Mouse (Mus musculus): ENCODE measurements at regions not wholly inside any gene's neighbourhood (a gene's known extent, or its start where the extent isn't known, plus 50 kb on each side); places are given as distances from the start of the nearest gene placed in this dataset.

- no peak for DNase-seq (ENCODE audit: low read depth)
These were observed 58.3 kb downstream of the Erv3 start for GRCm38 (mm10) chr2:131801212-131801611.

GRCm38 (mm10) chr2:131800126-131800894, 59.2 kb downstream of the Erv3 start:
- DNase-seq (ENCODE audit: low read depth), result no peak

- no peak for DNase-seq (ENCODE audit: low read depth)
These were observed 60.1 kb downstream of the Erv3 start for GRCm38 (mm10) chr2:131799486-131799885.

GRCm38 (mm10) chr2:131797001-131797693, 62.4 kb downstream of the Erv3 start:
- DNase-seq (ENCODE audit: low read depth), result no peak

GRCm38 (mm10) chr2:131775381-131775780, 84.2 kb downstream of the Erv3 start:
- DNase-seq (ENCODE audit: low read depth), result no peak

- no peak for DNase-seq (ENCODE audit: low read depth)
These were observed 85.9 kb downstream of the Erv3 start for GRCm38 (mm10) chr2:131773691-131774090.

GRCm38 (mm10) chr2:131772163-131772562, 87.4 kb downstream of the Erv3 start:
- no peak for DNase-seq (ENCODE audit: low read depth)

- DNase-seq (ENCODE audit: low read depth), result peak; percentile 8
These were observed 88.7 kb downstream of the Erv3 start for GRCm38 (mm10) chr2:131770852-131771251.

- no peak for DNase-seq (ENCODE audit: low read depth)
These were observed 89.8 kb downstream of the Erv3 start for GRCm38 (mm10) chr2:131769656-131770210.

- no peak for DNase-seq (ENCODE audit: low read depth)
These were observed 93.0 kb downstream of the Erv3 start for GRCm38 (mm10) chr2:131766500-131766899.

GRCm38 (mm10) chr2:131761507-131761906, 98.0 kb downstream of the Erv3 start:
- DNase-seq (ENCODE audit: low read depth), result no peak

GRCm38 (mm10) chr2:131757183-131757903, 102.2 kb downstream of the Erv3 start:
- no peak for DNase-seq (ENCODE audit: low read depth)

- no peak for DNase-seq (ENCODE audit: low read depth)
These were observed 104.4 kb downstream of the Erv3 start for GRCm38 (mm10) chr2:131755107-131755506.

- no peak for DNase-seq (ENCODE audit: low read depth)
These were observed 106.1 kb downstream of the Erv3 start for GRCm38 (mm10) chr2:131753436-131753835.

- no peak for DNase-seq (ENCODE audit: low read depth)
These were observed 108.9 kb downstream of the Erv3 start for GRCm38 (mm10) chr2:131750679-131751078.

GRCm38 (mm10) chr2:131750206-131750605, 109.3 kb downstream of the Erv3 start:
- DNase-seq (ENCODE audit: low read depth), result no peak

- no peak for DNase-seq (ENCODE audit: low read depth)
These were observed 109.8 kb downstream of the Erv3 start for GRCm38 (mm10) chr2:131749746-131750145.

GRCm38 (mm10) chr2:131748791-131749190, 110.8 kb downstream of the Erv3 start:
- no peak for DNase-seq (ENCODE audit: low read depth)

- no peak for DNase-seq (ENCODE audit: low read depth)
These were observed 111.8 kb downstream of the Erv3 start for GRCm38 (mm10) chr2:131747707-131748106.

GRCm38 (mm10) chr2:131745381-131745895, 114.1 kb downstream of the Erv3 start:
- DNase-seq (ENCODE audit: low read depth), result no peak

GRCm38 (mm10) chr2:131744957-131745356, 114.6 kb downstream of the Erv3 start:
- no peak for DNase-seq (ENCODE audit: low read depth)

GRCm38 (mm10) chr2:131740456-131740855, 119.1 kb downstream of the Erv3 start:
- no peak for DNase-seq (ENCODE audit: low read depth)

Measured in c-Kit-positive CD71-positive TER-119-negative erythroid progenitor cells, embryonic 14.5 days (primary cell).